Mouse (Mus musculus) cerebellum, adult 11-12 months (tissue): ENCODE results near the gene Zfp790.

Experiments used
- DNase-seq: peaks from one replicate; pipeline ENCODE4 v3.0.0; 2022

Zfp790 gene

GRCm38 (mm10) chr7:29815910-29816429 lies at the start of gene Zfp790:
Zfp790 (plus strand) TSS chr7:29816114.
- peak; percentile 88 for DNase-seq

- DNase-seq = peak; percentile 85
Measured at GRCm38 (mm10) chr7:29767058-29767686, 48.7 kb upstream of the Zfp790 start.

GRCm38 (mm10) chr7:29768090-29768900 lies 47.6 kb upstream of the Zfp790 start, which contains the start of gene Zfp84:
Zfp84 (plus strand) TSS chr7:29768552.
- peak; percentile 87 for DNase-seq

GRCm38 (mm10) chr7:29768980-29769379 lies 46.9 kb upstream of the Zfp790 start:
- DNase-seq = no peak

DNA sequence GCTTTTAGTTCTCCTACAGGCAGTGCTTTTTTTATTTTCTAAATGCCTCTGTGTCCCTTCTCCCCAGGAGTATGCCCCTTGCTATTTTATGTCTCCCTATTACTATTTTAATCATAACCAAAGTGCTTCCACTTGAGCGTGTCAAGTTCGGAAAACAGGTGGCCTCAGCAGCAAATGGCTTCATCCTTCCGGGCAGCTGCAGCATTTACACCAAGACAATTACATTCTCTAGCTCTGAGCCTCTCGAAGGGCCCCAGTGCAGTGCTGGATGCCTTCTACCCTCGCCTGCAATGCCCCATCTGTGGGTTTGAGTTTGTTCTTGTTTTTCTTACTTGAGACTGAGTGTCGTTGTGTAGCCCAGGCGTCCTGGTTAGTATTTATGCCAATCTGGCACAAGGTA lies 42.4 kb upstream of the Zfp790 start:
- no peak for DNase-seq

- DNase-seq = no peak
Measured at GRCm38 (mm10) chr7:29774371-29774770, 41.5 kb upstream of the Zfp790 start.

GRCm38 (mm10) chr7:29776568-29776967 lies 39.3 kb upstream of the Zfp790 start:
- DNase-seq = no peak

DNA sequence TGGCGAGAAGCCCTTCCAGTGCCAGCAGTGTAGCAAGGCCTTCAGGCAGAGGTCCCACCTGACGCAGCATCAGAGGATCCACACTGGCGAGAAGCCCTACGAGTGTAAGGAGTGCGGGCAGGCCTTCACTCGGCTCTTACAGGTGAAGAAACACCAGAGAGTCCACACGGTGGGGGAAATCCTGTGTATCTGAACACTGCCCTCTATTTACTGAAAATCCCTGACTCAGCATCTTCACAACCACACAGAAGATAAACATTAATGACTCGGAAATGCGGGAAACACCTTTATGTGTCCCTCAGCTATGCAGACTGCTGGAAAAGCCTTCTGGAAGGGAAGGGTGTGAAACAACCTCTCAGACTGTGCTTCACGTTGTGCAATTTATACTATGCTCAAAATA lies 38.5 kb upstream of the Zfp790 start:
- no peak for DNase-seq

GRCm38 (mm10) chr7:29783871-29784551 lies 31.9 kb upstream of the Zfp790 start, which contains the start of gene Zfp30:
Zfp30 (plus strand) TSS chr7:29783998.
- peak; percentile 90 for DNase-seq

DNA sequence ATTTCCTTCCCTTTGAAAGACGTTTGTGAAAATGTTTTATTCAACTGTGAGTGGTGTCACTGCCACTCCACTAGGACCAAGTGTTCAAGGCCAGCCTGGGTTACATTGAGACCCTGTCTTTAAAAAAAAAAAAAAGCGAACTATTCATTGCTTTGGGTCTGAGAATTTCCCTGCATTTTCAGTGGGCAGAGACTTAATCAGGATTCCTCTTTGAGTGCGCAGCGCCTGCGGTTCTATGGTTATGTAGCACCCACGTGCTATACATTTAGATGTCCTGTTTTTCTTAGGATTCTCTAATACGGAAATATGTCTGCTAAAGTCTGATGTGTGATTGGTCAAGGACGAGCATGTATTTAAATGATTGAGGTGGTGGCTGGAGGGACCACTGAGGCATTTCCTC lies 30.9 kb upstream of the Zfp790 start:
- no peak for DNase-seq

DNA sequence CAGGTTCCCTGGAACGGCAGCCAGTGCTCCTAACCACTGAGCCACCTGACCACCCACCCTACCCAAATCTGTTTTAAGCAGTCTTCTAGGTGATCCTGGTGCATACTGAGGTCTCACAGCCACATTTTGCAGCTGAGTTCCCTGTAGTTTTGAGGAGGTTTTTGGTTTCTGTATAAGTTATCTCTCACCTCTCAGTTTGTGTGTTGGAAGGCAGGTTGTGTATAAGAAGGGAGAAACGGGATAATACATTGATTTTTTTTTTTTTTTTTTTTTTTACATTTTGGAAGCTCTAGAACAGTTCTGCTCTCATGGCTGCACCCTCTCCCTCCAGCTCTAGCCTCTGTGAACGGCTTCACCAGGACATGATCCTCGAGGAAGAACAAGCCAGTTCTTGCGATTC lies 30.0 kb upstream of the Zfp790 start:
- no peak for DNase-seq

DNA sequence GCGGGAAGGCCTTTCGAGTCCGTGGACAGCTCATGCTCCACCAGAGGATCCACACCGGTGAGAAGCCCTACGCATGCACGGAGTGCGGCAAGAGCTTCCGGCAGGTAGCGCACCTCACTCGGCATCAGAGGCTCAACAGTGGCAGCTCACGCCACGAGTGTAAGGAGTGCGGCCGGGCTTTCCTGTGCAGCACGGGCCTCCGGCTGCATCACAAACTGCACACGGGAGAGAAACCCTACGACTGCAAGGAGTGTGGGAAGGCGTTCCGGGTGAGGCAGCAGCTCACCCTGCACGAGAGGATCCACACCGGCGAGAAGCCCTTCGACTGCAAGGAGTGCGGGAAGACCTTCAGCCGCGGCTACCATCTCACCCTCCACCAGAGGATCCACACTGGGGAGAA lies 23.0 kb upstream of the Zfp790 start:
- no peak for DNase-seq

DNA sequence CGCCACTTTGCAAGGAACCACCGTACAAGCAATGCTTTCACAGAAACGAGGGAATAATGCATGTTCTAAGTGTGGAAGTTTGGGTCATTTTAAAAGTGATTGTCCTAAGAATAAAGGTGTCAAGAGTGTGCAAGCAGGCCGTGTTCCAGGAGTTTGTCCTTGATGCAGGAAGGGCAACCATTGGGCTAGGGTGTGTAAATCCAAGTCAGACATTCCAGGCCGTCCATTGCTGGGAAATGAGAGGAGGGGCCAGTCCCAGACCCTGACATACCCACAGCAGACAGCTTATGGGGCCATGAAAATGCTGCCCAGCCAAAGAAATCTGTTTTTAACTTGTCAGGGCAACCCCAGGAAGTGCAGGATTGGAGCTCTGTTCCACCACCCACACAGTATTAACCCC lies 8.9 kb upstream of the Zfp790 start:
- no peak for DNase-seq

DNA sequence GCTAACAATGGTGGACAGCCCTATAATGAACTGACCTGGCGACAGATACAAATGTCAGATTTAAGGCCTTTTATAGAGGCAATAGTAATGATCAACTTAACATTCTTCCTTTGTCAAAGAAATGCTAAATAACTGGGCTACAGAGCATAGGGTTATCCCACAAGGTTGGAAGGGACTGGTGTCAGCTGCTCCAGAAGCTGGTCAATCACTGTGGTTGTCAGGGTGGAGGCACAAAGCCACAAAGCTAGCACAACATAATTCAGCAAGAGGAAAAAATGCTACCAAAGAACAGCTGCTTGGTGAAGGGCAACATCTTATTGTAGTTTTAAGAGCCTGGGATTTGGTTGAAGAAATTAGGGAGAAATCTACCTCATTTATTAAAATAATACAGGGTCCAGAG lies 3.7 kb upstream of the Zfp790 start:
- no peak for DNase-seq

- no peak for DNase-seq
Measured at GRCm38 (mm10) chr7:29814381-29814780, 1.5 kb upstream of the Zfp790 start.

DNA sequence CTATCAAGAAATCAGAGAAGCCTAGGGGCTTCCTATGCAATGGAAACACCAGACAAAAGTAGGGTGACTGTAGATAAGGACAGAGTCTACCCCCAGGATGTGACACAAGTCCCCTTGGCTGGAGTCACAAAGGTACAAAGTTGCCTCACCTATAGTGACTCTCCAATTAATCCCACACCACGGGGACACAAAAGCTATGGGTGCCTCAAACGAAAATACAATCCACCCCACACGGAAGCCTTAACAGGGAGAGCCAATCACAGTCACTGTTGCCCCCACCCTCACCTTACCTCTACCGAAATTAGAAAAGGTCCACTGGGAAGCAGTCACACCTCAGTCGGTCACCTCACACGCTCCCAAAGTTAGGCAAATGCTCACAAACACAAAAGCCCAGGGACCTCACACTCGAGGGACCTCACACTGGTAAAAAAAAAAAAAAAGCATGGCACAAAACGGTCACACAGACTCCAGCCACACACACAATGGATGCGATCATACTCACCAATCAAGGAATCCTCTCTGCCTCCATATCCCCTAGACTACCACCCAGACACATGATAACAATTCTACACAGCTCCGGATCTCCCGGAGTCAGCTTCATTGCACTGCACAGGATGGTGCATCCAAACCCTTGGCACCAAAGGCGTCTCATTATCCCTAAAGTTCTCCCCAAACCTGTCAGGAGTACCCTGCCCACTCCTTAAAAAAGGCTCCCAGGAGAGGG lies 691 bp upstream of the Zfp790 start:
- no peak for DNase-seq

GRCm38 (mm10) chr7:29818619-29819254 lies 2.8 kb downstream of the Zfp790 start:
- DNase-seq = peak; percentile 69

GRCm38 (mm10) chr7:29828001-29828400 lies 12.1 kb downstream of the Zfp790 start:
- DNase-seq = no peak

DNA sequence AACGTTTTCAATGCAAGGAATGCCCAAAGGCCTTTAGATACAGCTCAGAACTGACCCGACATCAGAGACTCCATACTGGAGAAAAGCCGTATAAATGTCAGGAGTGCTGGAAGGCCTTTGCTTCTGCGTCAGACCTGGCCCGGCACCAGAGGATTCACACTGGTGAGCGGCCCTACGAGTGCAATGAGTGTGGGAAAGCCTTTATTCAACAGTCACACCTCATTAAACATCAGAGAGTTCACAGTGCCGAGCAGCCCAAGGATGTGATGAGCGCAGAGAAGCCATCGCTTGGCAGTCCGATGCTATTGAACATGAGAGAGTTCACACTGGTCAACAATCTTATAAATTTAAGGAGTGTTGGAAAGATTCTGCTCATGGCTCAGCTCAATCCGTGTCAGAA lies 13.9 kb downstream of the Zfp790 start:
- no peak for DNase-seq

DNA sequence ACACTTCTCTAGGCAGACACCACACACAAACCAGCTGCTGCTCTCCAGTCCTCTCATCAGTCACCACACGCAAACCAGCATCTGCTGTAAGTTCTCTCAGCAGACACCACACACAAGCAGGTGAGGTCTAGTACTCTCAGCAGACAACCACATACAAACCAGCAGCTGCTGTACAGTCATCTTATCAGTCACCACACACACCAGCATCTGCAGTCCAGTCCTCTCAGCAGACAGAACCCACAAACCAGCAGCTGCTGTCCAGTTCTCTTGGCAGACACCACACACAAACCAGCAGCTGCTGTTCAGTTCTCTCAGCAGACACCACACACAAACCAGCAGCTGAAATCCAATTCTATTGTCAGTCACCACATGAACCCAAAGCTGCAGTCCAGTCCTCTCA lies 20.9 kb downstream of the Zfp790 start:
- no peak for DNase-seq

DNA sequence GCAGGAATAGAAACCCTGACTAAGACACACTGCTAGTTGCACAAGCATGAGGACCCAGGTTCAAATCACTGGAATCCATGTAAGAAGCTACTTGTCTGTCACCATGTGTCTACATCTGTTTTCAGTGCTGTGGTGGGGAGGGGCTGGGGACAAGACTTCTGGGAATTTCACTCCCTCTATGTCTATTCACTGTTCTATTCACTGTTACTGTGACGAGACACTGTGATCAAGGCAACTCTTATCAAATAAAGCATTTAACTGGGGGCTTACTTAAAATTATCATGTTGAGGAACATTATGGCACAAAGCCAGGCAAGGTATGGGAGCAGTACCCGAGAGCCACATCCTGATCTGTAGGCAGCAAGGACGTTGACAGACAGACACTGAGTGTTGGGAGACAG lies 23.3 kb downstream of the Zfp790 start:
- no peak for DNase-seq

DNA sequence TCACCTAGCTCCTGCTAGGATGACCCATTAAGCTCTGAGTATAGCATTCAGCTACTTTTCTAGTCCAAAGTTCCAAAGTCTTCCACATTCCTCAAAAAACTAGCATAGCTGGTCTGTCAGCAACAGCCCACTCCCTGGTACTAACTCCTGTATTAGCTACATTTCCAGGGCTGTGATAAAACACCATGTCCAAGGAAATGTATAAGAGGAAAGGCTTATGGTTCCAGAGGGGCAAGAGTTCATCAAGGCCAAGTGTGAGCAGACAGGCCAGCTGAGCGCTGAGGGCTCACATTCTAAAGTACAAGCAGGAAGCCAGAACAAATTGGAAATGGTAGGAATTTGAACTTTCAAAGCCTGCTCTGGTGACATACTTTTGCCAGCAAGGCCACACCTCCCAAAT lies 26.2 kb downstream of the Zfp790 start:
- no peak for DNase-seq
